Mouse (Mus musculus): ENCODE measurements around the gene Pacsin1. TPM values are rescaled to one million over a fixed set of nuclear protein-coding genes. Genes with fewer than 3 reads are reported as not detected.

The Pacsin1 gene
- polyA plus RNA-seq, 1 experiment from 2014 or later = 1.5 TPM

- whole genome bisulfite sequencing = 59% methylated on average over 5 of the region's 5 CpGs
- H3K27ac ChIP-seq = no peak overlapping the region
- no peak for ATAC-seq (replicated peaks; ENCODE audit: low FRiP score)
- H3K36me3 ChIP-seq = no peaks in the 10 kb centered on the region
- H3K9ac ChIP-seq = no peak overlapping the region
- H3K4me1 ChIP-seq = peaks cover 12% of the 10 kb centered on the region
- no peak overlapping the region for H3K4me2 ChIP-seq
- H3K9me3 ChIP-seq (replicated peaks) = no peaks in the 10 kb centered on the region
- no peak overlapping the region for H3K4me3 ChIP-seq (replicated peaks)
- peaks cover 5% of the 10 kb centered on the region; the same call in 1 of the 2 replicates for H3K27me3 ChIP-seq
These were observed 62.9 kb downstream of the Pacsin1 start for GRCm38 (mm10) chr17:27718250-27718649.

GRCm38 (mm10) chr17:27719663-27720062 is 64.4 kb downstream of the Pacsin1 start:
- no peaks in the 10 kb centered on the region for H3K9me3 ChIP-seq (replicated peaks)
- no peaks in the 10 kb centered on the region for H3K36me3 ChIP-seq
- H3K27me3 ChIP-seq = peaks cover 5% of the 10 kb centered on the region; the same call in 1 of the 2 replicates
- WGBS = 78% methylated on average over 14 of the region's 14 CpGs
- no peak for ATAC-seq (replicated peaks; ENCODE audit: low FRiP score)
- H3K4me2 ChIP-seq = no peak overlapping the region
- H3K9ac ChIP-seq = no peak overlapping the region
- no peak overlapping the region for H3K4me3 ChIP-seq (replicated peaks)
- H3K4me1 ChIP-seq = peaks cover 14% of the 10 kb centered on the region
- H3K27ac ChIP-seq = no peak overlapping the region

- WGBS = 62% methylated on average over 9 of the region's 9 CpGs
- H3K9ac ChIP-seq = no peak overlapping the region
These were observed 65.0 kb downstream of the Pacsin1 start for GRCm38 (mm10) chr17:27720326-27720725.

GRCm38 (mm10) chr17:27721125-27721664 is 65.9 kb downstream of the Pacsin1 start:
- Histone ChIP-seq H3K9ac (no peak overlapping the region), H3K27ac (no peak overlapping the region), H3K27me3 (peaks cover 5% of the 10 kb centered on the region; the same call in 1 of the 2 replicates), H3K4me3 (replicated peaks) (no peak overlapping the region), H3K36me3 (no peaks in the 10 kb centered on the region), H3K4me1 (peaks cover 30% of the 10 kb centered on the region), H3K9me3 (replicated peaks) (no peaks in the 10 kb centered on the region), H3K4me2 (no peak overlapping the region)
- ATAC-seq (replicated peaks; ENCODE audit: low FRiP score) = no peak
- WGBS = 87% methylated on average over 9 of the region's 9 CpGs

More at GRCm38 (mm10) chr17:27720326-27720725, 65.0 kb downstream of the Pacsin1 start:
- Histone ChIP-seq H3K27me3 (peaks cover 5% of the 10 kb centered on the region; the same call in 1 of the 2 replicates), H3K4me1 (peaks cover 21% of the 10 kb centered on the region), H3K27ac (no peak overlapping the region), H3K9me3 (replicated peaks) (no peaks in the 10 kb centered on the region), H3K4me3 (replicated peaks) (no peak overlapping the region), H3K36me3 (no peaks in the 10 kb centered on the region), H3K4me2 (no peak overlapping the region)
- ATAC-seq (replicated peaks; ENCODE audit: low FRiP score) = no peak

- H3K4me2 ChIP-seq = no peak overlapping the region
- ATAC-seq (replicated peaks; ENCODE audit: low FRiP score) = no peak
- no peaks in the 10 kb centered on the region for H3K27me3 ChIP-seq
- no peak overlapping the region for H3K27ac ChIP-seq
- peaks cover 25% of the 10 kb centered on the region for H3K4me1 ChIP-seq
- WGBS = 29% methylated on average over 3 of the region's 3 CpGs
- no peak overlapping the region for H3K4me3 ChIP-seq (replicated peaks)
- H3K9me3 ChIP-seq (replicated peaks) = no peaks in the 10 kb centered on the region
- no peaks in the 10 kb centered on the region for H3K36me3 ChIP-seq
- no peak overlapping the region for H3K9ac ChIP-seq
These were observed 69.0 kb downstream of the Pacsin1 start for GRCm38 (mm10) chr17:27724327-27724726.

GRCm38 (mm10) chr17:27725011-27725410 is 69.7 kb downstream of the Pacsin1 start:
- H3K27me3 ChIP-seq = no peaks in the 10 kb centered on the region
- no peak overlapping the region for H3K9ac ChIP-seq
- peaks cover 25% of the 10 kb centered on the region for H3K4me1 ChIP-seq
- WGBS = 24% methylated on average over 10 of the region's 10 CpGs
- no peaks in the 10 kb centered on the region for H3K9me3 ChIP-seq (replicated peaks)
- peak overlapping the region; percentile 44 for H3K4me2 ChIP-seq
- H3K36me3 ChIP-seq = no peaks in the 10 kb centered on the region
- H3K27ac ChIP-seq = peak overlapping the region; percentile 75
- 0 out of 2 replicates have a peak overlapping the region, but pooled peaks have one; percentile 5 for H3K4me3 ChIP-seq (replicated peaks)
- peak; percentile 77; the same call in 1 of the 2 replicates for ATAC-seq (replicated peaks; ENCODE audit: low FRiP score)

- H3K4me2 ChIP-seq = peak overlapping the region; percentile 44
- H3K4me1 ChIP-seq = peaks cover 25% of the 10 kb centered on the region
- H3K4me3 ChIP-seq (replicated peaks) = 0 out of 2 replicates have a peak overlapping the region, but pooled peaks have one; percentile 5
- H3K36me3 ChIP-seq = no peaks in the 10 kb centered on the region
- peak overlapping the region; percentile 75 for H3K27ac ChIP-seq
- WGBS = 14% methylated on average over 10 of the region's 10 CpGs
- peak; percentile 58; the same call in 1 of the 2 replicates for ATAC-seq (replicated peaks; ENCODE audit: low FRiP score)
- H3K27me3 ChIP-seq = no peaks in the 10 kb centered on the region
- no peak overlapping the region for H3K9ac ChIP-seq
- no peaks in the 10 kb centered on the region for H3K9me3 ChIP-seq (replicated peaks)
These were observed 70.1 kb downstream of the Pacsin1 start for GRCm38 (mm10) chr17:27725412-27725811.

- 35% methylated on average over 7 of the region's 7 CpGs for WGBS
- H3K27ac ChIP-seq = no peak overlapping the region
- no peaks in the 10 kb centered on the region for H3K9me3 ChIP-seq (replicated peaks)
- no peak for ATAC-seq (replicated peaks; ENCODE audit: low FRiP score)
- peaks cover 25% of the 10 kb centered on the region for H3K4me1 ChIP-seq
- no peaks in the 10 kb centered on the region for H3K27me3 ChIP-seq
- no peak overlapping the region for H3K4me2 ChIP-seq
- no peak overlapping the region for H3K4me3 ChIP-seq (replicated peaks)
- no peak overlapping the region for H3K9ac ChIP-seq
- H3K36me3 ChIP-seq = no peaks in the 10 kb centered on the region
These were observed 71.2 kb downstream of the Pacsin1 start for GRCm38 (mm10) chr17:27726527-27726926.

GRCm38 (mm10) chr17:27728770-27729169 is 73.5 kb downstream of the Pacsin1 start, which contains the start of gene Spdef:
Spdef (minus strand) TSS chr17:27728955.
- no peaks in the 10 kb centered on the region for H3K36me3 ChIP-seq
- no peak for ATAC-seq (replicated peaks; ENCODE audit: low FRiP score)
- whole genome bisulfite sequencing = 77% methylated on average over 10 of the region's 10 CpGs
- no peaks in the 10 kb centered on the region for H3K27me3 ChIP-seq
- H3K9me3 ChIP-seq (replicated peaks) = no peaks in the 10 kb centered on the region
- no peak within 1 kb of the TSS for H3K9ac ChIP-seq
- peaks cover 25% of the 10 kb centered on the region for H3K4me1 ChIP-seq
- H3K27ac ChIP-seq = no peak within 1 kb of the TSS
- no peak within 1 kb of the TSS for H3K4me3 ChIP-seq (replicated peaks)
- H3K4me2 ChIP-seq = no peak within 1 kb of the TSS

GRCm38 (mm10) chr17:27732152-27732551 is 76.8 kb downstream of the Pacsin1 start:
- H3K4me3 ChIP-seq (replicated peaks) = no peak overlapping the region
- H3K27ac ChIP-seq = no peak overlapping the region
- no peaks in the 10 kb centered on the region for H3K4me1 ChIP-seq
- 86% methylated on average over 5 of the region's 5 CpGs for WGBS
- no peaks in the 10 kb centered on the region for H3K36me3 ChIP-seq
- no peaks in the 10 kb centered on the region for H3K27me3 ChIP-seq
- ATAC-seq (replicated peaks; ENCODE audit: low FRiP score) = no peak
- no peak overlapping the region for H3K9ac ChIP-seq
- no peak overlapping the region for H3K4me2 ChIP-seq
- no peaks in the 10 kb centered on the region for H3K9me3 ChIP-seq (replicated peaks)

- 88% methylated on average over 3 of the region's 3 CpGs for WGBS
- H3K4me1 ChIP-seq = no peaks in the 10 kb centered on the region
- H3K9me3 ChIP-seq (replicated peaks) = no peaks in the 10 kb centered on the region
- no peak overlapping the region for H3K27ac ChIP-seq
- no peaks in the 10 kb centered on the region for H3K27me3 ChIP-seq
- H3K36me3 ChIP-seq = no peaks in the 10 kb centered on the region
- no peak overlapping the region for H3K4me3 ChIP-seq (replicated peaks)
- H3K4me2 ChIP-seq = no peak overlapping the region
- H3K9ac ChIP-seq = no peak overlapping the region
- no peak for ATAC-seq (replicated peaks; ENCODE audit: low FRiP score)
These were observed 77.4 kb downstream of the Pacsin1 start for GRCm38 (mm10) chr17:27732694-27733093.

- Histone ChIP-seq H3K4me3 (replicated peaks) (no peak overlapping the region), H3K27ac (no peak overlapping the region), H3K9ac (no peak overlapping the region), H3K9me3 (replicated peaks) (no peaks in the 10 kb centered on the region), H3K4me1 (no peaks in the 10 kb centered on the region), H3K4me2 (no peak overlapping the region), H3K27me3 (no peaks in the 10 kb centered on the region), H3K36me3 (no peaks in the 10 kb centered on the region)
- ATAC-seq (replicated peaks; ENCODE audit: low FRiP score) = no peak
- whole genome bisulfite sequencing = 33% methylated on average over 12 of the region's 13 CpGs
These were observed 79.2 kb downstream of the Pacsin1 start for GRCm38 (mm10) chr17:27734344-27735073.
